Mouse (Mus musculus) monocyte, adult 59 days (primary cell): ENCODE measurements around the gene Cmpk1. TPM values are rescaled to one million over a fixed set of nuclear protein-coding genes. Genes with fewer than 3 reads are reported as not detected.

Experiments
- total RNA-seq, 2 experiments: library from RNA; stranded (reverse); gene quantifications; one replicate each; pipeline ENCODE4 v1.2.4; 2023

Gene Cmpk1
- total RNA-seq: 100 to 1,000 TPM in 1 of 2 experiments, 10 to 100 TPM in 1; 86.7 to 106 TPM

GRCm38 (mm10) chr4:114986591-114987432 is at the start of gene Cmpk1:
Gene Cmpk1, minus strand, starts transcription at chr4:114987241.

DNA sequence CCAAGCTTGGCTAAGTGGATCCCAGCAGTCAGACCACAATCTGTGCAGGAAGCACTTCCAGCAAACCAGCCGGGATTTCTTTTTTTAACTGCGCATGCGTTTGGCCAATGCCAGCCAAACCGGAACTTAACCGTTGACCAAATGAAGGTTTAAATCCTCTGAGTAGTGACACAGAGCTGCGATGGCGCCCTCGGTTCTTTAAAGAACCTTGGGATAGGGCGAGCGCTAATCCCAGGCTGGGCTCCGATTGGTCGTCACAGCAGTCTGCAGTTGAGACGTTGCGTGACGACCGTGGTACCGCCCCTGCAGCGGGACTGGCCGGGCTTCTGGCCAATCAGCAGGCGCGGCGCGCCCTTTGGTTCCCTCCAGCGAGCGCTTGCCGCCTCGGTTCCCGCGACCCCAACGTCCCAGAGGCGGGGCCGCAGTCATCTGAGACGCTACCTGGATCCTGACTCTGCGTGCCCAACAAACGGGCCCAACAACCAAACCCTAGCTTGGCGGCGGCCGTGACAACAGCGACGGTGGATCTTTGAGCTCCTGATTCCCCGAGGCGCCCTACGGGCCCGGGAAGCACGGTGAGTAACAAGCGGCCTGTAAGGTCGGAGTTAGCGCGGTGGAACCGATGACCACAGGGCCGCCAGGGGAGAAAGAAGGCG is 12.9 kb upstream of the Cmpk1 start, which contains the start of gene Stil:
Gene Stil, plus strand, starts transcription at position 387 of the 656 bp plus-strand sequence.

GRCm38 (mm10) chr4:114925917-114926312 is 61.1 kb downstream of the Cmpk1 start, which contains the start of gene Foxe3:
Gene Foxe3, minus strand, starts transcription at chr4:114926013.

Other genes starting within 250 kb of the Cmpk1 start
- not detected for gene Gm12830, start 165.5 kb downstream of the Cmpk1 start, total RNA-seq
- 1 to 10 TPM; 1.1 to 1.4 TPM for gene Foxd2, start 78.4 kb downstream of the Cmpk1 start, total RNA-seq
- gene Foxe3, start 61.2 kb downstream of the Cmpk1 start, total RNA-seq: not detected
- under 1 TPM; 0.39 to 0.50 TPM for gene Stil, start 12.9 kb upstream of the Cmpk1 start, total RNA-seq
- under 1 TPM; 0.55 to 0.84 TPM for gene Tal1, start 69.2 kb upstream of the Cmpk1 start, total RNA-seq
- 1 to 10 TPM in 1 of 2 experiments, under 1 TPM in 1; 0.79 to 1.4 TPM for gene Pdzk1ip1, start 101.5 kb upstream of the Cmpk1 start, total RNA-seq
- gene Cyp4x1, start 147.0 kb upstream of the Cmpk1 start, total RNA-seq: not detected